Mouse (Mus musculus): ENCODE results near the gene Kcnma1.

Gene Kcnma1

DNA sequence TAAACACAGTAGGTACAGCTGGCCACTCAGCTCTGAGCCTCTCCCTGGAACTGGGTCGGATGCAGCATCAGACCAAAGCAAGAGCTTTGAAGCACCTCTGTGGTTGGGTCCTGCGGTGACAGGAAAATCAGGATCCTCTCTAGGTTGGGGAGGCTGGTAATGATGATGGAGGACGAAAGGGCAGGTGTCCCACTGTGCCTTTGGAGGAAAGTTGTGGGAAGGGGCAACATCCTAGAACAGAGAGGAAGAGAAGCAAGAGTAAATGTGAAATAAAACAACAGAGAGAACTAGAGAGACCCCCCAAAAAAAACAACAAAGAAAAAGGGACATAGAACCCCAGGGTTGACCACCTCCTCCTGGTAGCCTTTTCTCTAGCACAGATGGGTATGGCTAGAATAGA is at the start of gene Kcnma1:
Gene Kcnma1, minus strand, starts transcription at position 101 of the 400 bp plus-strand sequence.
- DNase-seq (ENCODE audit: low spot score in 2 of 2) = no peak

GRCm38 (mm10) chr14:24059747-24060146 is 45.5 kb upstream of the Kcnma1 start:
- no peak for DNase-seq (ENCODE audit: low spot score in 2 of 2)

DNA sequence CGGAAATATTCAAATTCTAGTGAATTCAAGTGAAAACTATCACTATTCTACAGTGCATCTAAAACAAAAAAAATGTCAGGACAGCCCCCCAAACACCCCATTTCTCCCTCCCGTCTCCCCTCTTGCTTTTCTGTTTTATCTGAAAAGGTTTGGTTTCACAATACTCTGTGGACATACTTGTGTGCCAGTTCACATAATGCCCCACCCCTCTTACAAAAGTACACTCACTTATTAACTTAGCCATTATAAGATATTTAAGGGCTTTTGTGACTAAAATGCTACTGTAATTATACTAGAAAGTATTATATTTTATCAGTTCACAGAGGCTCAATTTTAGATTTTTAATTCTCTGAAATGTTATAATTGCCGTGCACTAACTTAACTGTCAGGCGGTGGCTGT is 45.0 kb upstream of the Kcnma1 start:
- no peak for DNase-seq (ENCODE audit: low spot score in 2 of 2)

- no peak for DNase-seq (ENCODE audit: low spot score in 2 of 2)
These were observed 37.5 kb upstream of the Kcnma1 start for GRCm38 (mm10) chr14:24051821-24052220.

DNA sequence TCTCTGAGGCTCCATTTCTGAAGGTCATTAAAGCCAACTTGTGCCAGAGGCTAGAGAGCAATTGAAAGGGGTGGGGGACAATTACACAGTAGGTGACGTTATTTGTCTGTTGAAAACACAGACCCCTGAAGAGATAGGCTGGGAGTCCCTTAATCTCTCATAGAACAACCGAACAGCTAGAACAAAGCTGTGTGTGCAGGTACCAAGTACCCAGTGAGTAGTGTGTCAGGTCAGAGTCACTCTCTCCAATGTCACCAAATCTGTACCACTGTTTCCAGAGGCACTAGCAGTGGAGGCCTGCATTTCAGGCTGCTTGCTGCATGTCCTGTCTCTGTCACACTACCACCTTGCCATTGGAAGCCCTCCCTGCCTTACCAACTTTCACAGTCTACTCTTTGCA is 22.3 kb upstream of the Kcnma1 start:
- DNase-seq (ENCODE audit: low spot score in 2 of 2) = no peak

DNA sequence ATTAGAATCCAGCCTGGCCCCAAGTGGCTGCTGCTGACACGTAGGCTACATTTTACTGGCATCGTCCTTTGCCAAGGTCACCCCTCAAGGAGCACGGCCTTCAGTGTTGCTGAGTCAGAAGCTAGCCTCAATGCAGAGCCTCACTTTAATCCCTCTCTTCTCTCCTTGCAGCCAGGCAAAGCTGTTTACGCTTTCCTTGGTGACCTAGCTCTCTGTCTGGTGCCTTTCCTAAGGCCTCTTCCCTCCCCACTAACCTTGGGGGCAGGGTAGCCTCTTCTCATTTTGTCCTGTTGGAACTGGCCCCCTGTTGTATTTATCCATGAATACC is 21.9 kb upstream of the Kcnma1 start:
- DNase-seq (ENCODE audit: low spot score in 2 of 2) = no peak

DNA sequence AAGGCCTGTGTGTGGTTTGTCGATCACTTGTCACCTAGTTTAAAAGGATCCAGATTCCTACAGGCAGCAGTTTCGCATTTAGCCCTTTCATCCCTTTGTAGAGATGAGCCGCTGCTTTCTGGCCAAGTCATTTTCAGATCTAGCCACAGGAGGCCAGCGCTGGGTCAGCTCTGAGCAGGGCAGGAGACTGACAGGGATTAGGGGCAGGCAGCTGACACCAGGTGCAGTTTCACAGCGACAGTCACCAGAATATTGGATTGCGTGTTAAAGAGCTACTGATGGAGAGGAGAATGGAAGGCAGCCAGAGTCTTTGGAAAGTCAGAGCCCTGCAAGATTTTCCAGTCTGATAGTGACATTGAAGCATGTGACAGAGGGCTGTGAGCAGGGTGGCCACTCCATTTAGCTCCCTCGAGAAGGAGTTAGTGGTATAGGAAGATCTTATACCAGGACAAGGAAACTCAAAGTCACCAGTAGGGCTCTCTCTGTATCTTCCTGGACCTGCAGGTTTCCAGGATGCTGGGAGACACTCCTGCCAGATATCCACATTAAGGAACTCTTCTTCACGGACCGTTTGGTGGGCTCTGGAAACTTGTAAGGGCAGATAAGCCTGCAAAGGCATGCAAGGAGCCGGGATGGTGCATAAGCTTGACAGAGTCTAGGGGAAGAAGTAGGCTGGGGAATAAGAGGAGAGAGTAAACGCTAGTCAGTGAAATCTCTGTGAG is 21.4 kb upstream of the Kcnma1 start:
- DNase-seq (ENCODE audit: low spot score in 2 of 2) = no peak

GRCm38 (mm10) chr14:24032876-24033389 is 18.6 kb upstream of the Kcnma1 start:
- no peak for DNase-seq (ENCODE audit: low spot score in 2 of 2)

DNA sequence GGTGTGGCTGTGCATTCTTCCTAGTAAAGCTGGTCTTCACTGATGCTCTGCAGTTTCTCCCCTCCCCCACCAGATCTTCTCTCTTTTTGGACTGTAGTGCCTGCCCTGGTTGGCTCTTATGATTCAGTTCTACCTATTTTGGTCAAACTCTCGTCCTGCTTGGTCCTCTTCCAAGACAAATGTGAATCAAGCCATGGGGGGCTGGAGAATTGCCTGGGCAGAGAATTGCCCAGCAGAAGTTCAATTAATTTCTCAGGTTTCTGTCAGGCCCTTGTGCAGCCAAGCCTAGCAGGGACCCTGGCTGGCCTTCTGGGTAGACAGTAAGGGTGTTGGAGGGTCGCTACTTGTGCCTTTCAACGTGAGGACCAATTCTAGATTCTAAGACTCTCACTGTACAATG is 17.9 kb upstream of the Kcnma1 start:
- no peak for DNase-seq (ENCODE audit: low spot score in 2 of 2)

- no peak for DNase-seq (ENCODE audit: low spot score in 2 of 2)
These were observed 6.4 kb upstream of the Kcnma1 start for GRCm38 (mm10) chr14:24020718-24021117.

DNA sequence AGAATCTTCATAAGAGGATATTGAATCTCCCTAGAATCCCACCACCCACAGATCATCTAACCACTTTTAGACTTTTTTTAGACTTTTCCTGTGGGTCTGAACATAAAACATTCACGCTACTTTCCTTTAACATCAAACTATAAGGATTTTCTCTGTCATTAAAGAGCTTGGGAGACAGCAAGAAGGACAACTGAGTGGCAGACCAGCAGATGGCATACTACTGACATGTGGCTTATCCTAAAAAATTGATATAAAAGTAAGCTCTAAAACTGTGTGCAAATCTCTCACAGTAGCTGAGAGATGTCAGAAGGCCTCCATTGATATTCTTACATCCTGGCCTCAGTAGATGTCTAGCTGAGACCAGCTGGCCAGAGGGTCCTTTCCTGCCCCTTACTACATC is 4.3 kb downstream of the Kcnma1 start:
- no peak for DNase-seq (ENCODE audit: low spot score in 2 of 2)

DNA sequence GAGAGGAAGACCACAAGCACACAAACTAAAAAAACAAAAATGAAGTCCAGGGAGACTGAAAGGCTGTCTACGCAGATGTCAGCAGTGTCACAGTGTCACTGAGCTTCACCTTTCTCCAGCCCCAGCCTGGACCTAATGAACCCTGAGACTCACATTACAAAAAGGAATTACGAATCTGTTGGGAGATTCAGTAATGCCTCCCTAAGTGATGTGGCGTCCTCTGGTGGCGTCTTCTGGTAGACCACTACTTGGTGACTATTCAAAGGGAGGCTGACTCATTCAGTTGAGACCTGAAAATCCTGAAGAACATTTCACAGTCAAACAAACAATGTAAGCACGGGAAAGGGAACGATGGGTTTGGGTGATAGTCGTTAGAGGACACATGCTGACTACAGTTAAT is 6.0 kb downstream of the Kcnma1 start:
- peak; percentile 68 to 90 for DNase-seq (ENCODE audit: low spot score in 2 of 2)

DNA sequence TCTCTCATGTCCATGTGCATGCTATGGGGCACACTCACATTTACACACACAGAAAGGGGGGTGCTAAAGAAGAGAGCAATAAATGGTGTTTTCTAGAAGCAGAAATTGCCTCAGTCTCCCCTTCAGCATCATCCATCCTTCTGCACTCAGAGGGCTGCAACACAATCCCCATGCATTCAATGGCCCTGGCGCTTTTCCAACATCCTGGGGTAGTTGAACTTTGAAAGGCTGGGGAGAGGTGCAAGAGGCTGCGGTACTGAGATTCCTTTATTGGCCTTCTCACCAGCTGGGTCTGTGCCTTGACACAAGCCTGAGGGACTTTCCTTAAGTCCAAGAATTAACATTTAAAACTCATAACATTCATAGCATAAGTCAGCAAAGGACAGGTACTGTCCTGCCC is 8.0 kb downstream of the Kcnma1 start:
- no peak for DNase-seq (ENCODE audit: low spot score in 2 of 2)

- peak; percentile 54 to 62 for DNase-seq (ENCODE audit: low spot score in 2 of 2)
These were observed 9.6 kb downstream of the Kcnma1 start for GRCm38 (mm10) chr14:24004471-24005271.

GRCm38 (mm10) chr14:24003450-24004381 is 10.6 kb downstream of the Kcnma1 start:
- peak; percentile 46 to 58 for DNase-seq (ENCODE audit: low spot score in 2 of 2)

DNA sequence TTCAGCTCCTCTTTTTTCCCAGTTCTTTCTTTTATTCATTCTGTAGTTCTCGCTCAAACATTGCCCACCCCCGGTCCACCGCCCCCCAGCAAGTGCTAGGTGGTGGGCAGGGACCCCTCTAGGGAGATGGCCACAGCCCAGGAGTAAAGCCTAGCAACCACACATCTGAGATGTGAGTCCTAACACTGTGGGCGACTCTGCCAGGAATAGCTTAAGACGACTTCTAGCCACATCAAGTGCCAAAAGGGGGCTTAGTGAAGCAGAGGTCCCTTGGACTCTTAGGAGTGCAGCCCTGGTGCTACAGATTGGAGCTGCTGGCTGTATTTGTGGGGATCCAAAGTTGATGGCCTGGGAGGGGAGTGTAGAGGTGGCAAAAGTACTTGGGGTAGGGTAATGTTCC is 11.6 kb downstream of the Kcnma1 start:
- DNase-seq (ENCODE audit: low spot score in 2 of 2) = no peak

DNA sequence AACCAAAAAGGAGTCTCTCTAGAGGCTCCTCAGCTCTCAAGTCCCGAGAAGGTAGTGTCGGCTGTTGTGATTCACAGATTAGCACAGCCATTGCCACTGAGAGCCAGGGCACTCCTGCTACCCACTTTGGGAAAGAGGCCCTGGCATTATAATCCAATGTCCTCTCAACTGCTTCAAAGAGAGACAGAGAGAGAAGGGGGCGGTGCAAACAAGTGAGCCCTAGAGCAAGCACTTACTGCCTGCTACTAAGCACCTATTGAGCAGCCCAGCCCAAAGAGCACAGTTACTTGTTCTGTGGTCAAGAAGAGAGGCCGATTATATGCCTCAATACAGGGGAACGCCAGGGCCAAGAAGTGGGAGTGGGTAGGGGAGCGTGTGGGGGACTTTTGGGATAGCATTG is 16.4 kb downstream of the Kcnma1 start:
- no peak for DNase-seq (ENCODE audit: low spot score in 2 of 2)

- DNase-seq (ENCODE audit: low spot score in 2 of 2) = no peak
These were observed 18.5 kb downstream of the Kcnma1 start for GRCm38 (mm10) chr14:23995831-23996230.

- DNase-seq (ENCODE audit: low spot score in 2 of 2) = no peak
These were observed 23.4 kb downstream of the Kcnma1 start for GRCm38 (mm10) chr14:23990871-23991270.

- no peak for DNase-seq (ENCODE audit: low spot score in 2 of 2)
These were observed 24.6 kb downstream of the Kcnma1 start for GRCm38 (mm10) chr14:23989696-23990095.

GRCm38 (mm10) chr14:23982205-23982604 is 32.1 kb downstream of the Kcnma1 start:
- DNase-seq (ENCODE audit: low spot score in 2 of 2) = peak in 1 of 2 experiments; percentile 35

- no peak for DNase-seq (ENCODE audit: low spot score in 2 of 2)
These were observed 39.6 kb downstream of the Kcnma1 start for GRCm38 (mm10) chr14:23974685-23975084.

Data from frontal cortex, postnatal 14 days (tissue).